Mouse (Mus musculus): Measurements from ENCODE around the gene Arpc1a. TPM values are rescaled to one million over a fixed set of nuclear protein-coding genes. Genes with fewer than 3 reads are reported as not detected.
"Not testable (repeated sequence)": the region's sequence is repeated elsewhere in the genome, so short reads cannot be mapped to it uniquely, and the experiment has no call there.

Gene Arpc1a
- polyA plus RNA-seq, 1 experiment, result 197 TPM

DNA sequence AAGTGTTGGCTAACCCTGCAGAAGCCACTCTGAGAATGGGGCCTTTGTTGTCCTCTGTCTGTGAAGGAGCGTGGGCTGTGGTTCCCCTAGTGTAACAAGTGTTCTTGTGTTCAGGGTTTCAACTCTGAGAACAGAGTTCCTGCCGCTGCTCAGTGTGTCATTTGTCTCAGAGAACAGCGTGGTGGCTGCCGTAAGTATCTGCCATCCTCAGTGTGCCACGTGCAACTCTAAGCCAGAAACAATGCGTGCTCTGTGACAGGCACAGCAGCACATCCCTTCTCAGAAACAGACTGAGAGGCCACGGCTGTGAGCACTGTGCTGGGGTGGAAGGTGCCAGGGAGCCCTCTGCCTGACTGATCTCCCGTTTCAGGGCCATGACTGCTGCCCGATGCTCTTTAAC lies 20.7 kb downstream of the Arpc1a start:
- no peak for DNase-seq (ENCODE audit: low read depth)

GRCm38 (mm10) chr5:145105694-145106275 lies 22.2 kb downstream of the Arpc1a start:
- DNase-seq (ENCODE audit: low read depth), result peak; percentile 97

GRCm38 (mm10) chr5:145110401-145110800 lies 26.8 kb downstream of the Arpc1a start:
- DNase-seq (ENCODE audit: low read depth), result no peak

GRCm38 (mm10) chr5:145112566-145112965 lies 28.9 kb downstream of the Arpc1a start:
- DNase-seq (ENCODE audit: low read depth), result no peak

- DNase-seq (ENCODE audit: low read depth), result no peak
Measured at GRCm38 (mm10) chr5:145113416-145113815, 29.8 kb downstream of the Arpc1a start.

- DNase-seq (ENCODE audit: low read depth), result no peak
Measured at GRCm38 (mm10) chr5:145114071-145114605, 30.5 kb downstream of the Arpc1a start, which contains the start of gene Arpc1b. Arpc1b (plus strand) TSS chr5:145114215.

DNA sequence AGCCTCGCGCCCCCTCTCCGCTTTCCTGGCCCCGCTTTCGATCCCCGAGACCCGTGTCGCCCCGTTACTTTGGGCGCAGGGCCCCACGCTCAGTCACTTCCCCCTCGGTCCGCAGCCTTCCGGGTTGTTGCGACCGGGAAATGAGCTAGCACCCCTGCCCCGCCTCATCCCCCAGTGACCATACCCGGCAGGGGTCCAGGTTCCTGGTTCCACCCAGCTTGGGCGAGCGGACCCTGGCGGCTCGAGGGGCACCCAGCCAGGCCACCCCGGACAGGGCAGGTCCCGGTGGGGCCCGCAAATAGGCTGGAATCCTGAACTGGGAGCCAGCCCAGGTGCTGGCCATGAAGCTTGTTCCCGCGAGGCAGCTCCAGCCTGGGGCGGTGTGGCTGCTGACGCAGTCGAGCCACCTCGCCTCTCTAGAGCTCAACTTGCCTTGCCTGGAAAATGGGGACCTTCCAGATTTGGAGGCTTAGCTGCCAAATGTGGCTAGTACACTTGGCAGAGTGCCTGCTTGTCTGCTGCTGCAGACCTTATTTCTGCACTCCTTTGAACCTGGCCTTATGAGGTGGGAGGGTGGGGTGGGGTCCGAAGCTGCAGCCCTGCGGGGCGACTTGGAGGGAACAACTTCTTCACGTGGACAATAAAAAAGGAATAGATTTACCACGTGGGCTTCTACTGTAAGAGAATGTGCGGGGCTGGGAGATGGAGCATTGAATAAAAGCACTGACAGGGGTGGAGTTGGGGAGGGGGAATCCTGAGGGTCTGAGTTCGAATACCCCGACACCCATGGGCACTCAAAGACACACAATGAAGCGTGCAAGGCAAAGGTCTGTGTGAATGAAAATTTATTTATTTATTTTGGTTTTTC lies 31.2 kb downstream of the Arpc1a start:
- DNase-seq (ENCODE audit: low read depth), result no peak

DNA sequence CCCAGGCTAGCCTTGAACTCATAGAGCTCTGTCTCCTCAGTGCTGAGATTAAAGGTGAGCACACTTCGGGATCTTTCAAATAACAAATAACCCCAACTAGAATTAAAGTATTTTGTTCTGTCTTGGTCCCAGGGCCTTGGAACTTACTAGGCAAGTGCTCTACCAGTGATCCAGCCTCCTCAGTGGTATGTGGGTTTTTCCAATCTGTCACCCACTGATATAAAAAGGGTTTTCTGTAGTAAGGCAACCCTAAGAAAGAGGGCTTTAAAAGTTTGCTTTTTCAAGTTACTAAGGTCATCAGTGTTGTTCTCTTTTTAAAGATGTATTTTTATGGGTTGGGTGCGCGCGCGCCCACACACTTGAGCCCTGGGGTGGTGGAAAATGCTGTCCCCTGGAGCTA lies 32.1 kb downstream of the Arpc1a start:
- no peak for DNase-seq (ENCODE audit: low read depth)

- peak; percentile 69 for DNase-seq (ENCODE audit: low read depth)
Measured at GRCm38 (mm10) chr5:145116316-145116715, 32.7 kb downstream of the Arpc1a start.

GRCm38 (mm10) chr5:145116916-145117315 lies 33.3 kb downstream of the Arpc1a start:
- DNase-seq (ENCODE audit: low read depth), result no peak

- no peak for DNase-seq (ENCODE audit: low read depth)
Measured at GRCm38 (mm10) chr5:145118005-145118404, 34.4 kb downstream of the Arpc1a start.

DNA sequence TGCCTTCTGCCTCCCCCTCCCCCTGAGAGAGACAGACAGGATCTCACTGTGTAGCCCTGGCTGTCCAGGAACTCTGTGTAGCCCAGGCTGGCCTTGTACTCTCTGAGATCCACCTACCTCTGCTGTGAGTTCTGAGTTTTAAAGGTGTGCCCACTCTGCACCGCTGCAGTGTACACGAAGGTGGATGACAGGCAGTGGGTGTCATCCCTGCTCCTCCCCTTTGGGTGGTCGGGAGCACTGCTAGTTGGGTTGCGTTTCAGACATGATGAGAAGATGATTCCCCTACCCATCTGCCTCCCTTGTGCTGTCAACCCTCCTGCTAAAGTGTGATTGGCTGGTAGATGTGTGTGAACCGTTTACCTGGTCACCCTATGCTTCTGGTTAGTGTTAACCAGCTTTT lies 34.8 kb downstream of the Arpc1a start:
- no peak for DNase-seq (ENCODE audit: low read depth)

- DNase-seq (ENCODE audit: low read depth), result no peak
Measured at GRCm38 (mm10) chr5:145119385-145119784, 35.8 kb downstream of the Arpc1a start.

DNA sequence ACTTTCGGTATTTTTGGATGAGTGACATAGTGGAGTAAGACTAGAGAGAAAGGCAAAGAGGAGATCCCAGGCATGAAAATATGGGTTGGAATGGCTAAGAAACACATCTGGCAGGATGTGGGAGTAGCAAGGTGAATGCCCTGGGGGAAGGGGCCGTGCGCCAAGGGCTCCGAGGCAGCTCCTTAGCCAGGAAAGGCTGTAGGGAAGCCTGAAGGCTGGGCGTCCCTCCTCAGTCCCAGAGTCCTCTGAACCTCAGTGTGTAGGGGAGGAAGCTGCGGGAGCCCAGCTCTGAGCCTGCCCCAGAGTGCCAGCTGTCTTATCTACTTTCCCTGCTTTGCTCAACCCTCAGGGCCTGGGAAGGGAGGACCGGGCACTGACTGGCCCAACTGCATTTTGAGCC lies 37.3 kb downstream of the Arpc1a start:
- no peak for DNase-seq (ENCODE audit: low read depth)

DNA sequence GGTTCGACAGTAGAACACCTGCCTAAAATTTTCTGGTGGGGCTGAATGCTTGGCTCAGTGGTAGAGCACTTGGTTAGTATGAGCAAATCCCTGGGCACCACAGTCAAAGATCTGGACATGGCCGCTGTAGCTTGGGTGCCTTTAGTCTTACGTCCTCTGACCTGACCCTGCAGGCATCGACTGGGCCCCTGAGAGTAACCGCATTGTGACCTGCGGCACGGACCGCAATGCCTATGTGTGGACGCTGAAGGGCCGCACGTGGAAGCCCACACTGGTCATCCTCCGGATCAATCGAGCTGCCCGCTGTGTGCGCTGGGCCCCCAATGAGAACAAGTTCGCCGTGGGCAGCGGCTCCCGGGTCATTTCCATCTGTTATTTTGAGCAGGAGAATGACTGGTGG lies 39.8 kb downstream of the Arpc1a start:
- no peak for DNase-seq (ENCODE audit: low read depth)

- no peak for DNase-seq (ENCODE audit: low read depth)
Measured at GRCm38 (mm10) chr5:145126580-145126979, 43.0 kb downstream of the Arpc1a start.

DNA sequence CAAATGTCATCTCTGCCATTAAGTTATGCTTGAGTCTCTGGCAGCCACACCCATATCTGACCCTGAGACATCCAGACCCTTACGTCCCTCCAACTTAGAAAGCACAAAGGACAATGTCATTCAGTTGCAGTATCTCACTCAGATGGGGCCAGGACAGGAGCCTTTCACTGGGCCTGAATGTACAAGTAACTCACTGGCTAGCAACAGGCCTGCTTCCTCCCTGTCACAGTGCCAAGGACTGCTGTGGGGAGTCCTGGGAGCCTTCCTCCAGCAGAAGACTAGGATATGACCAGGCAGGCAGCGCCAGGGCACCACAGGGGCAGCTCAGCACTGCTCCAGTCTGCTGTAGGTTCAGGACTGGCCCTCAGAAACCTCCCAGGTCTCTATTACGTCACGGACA lies 45.5 kb downstream of the Arpc1a start:
- no peak for DNase-seq (ENCODE audit: low read depth)

DNA sequence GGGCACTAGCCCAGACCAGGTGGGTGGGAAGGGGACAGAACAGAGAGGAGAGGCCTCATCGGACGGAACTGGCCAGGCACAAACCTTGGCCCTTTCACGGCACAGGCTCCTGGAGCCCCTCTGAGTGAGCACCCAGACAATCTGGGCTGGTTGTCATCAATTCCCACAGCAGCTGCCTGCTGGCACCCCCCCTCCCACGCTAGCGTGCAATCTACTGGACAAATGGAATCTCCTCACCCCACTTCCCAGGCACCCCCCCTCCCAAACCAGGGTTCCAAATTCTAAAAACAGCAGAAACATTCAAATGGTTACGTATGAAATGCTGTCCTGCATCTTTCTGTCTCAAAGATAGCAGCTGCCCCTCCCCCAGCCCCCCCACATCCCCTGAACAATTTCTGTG lies 46.1 kb downstream of the Arpc1a start:
- not testable (repeated sequence) for DNase-seq (ENCODE audit: low read depth)

DNA sequence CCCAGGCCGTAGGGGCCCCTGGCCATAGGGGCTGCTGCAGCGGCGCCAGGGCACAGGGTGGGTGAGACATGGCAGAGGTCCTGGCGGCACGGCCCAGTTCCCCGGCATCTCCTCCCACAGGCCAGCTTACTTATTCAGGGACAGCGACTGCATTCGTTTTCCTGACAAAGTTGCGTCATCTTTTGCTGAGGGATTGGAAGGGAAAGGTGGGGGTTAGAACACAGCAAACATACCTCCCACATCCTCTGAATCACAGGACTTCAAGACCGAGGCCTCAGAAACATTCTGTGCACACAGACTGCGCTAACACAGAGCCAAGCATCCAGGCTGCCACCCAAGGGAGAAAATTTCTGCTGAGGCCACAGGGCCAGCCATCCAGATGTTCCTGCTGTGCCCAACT lies 46.6 kb downstream of the Arpc1a start:
- DNase-seq (ENCODE audit: low read depth), result no peak

DNA sequence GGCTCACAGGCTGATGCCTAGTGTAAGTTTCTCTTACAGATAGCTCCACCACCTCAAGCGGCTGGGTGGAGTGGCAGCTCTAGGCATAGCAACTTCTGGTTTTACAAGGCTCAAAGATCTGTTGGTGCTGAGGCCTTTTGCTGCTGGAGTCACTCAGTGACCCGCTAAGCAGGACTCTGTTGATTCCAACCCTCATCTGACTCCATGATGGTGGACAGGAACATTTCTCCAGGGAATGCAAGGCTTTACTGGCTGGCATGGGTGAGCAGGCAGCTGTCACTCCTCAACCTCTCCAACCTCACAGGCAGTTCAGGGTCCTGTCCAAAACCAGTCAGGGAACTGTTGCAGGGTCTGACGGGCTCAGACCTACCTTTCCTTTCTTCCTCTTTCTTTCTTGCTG lies 47.4 kb downstream of the Arpc1a start:
- no peak for DNase-seq (ENCODE audit: low read depth)

- DNase-seq (ENCODE audit: low read depth), result not testable (repeated sequence)
Measured at GRCm38 (mm10) chr5:145133275-145133674, 49.6 kb downstream of the Arpc1a start.

GRCm38 (mm10) chr5:145138836-145139235 lies 55.2 kb downstream of the Arpc1a start:
- DNase-seq (ENCODE audit: low read depth), result no peak

Data from gonadal fat pad, adult 2 months (tissue).